Mouse (Mus musculus) monocyte, adult 59 days (primary cell): ENCODE measurements around the gene Fpr-rs3. TPM values are rescaled to one million over a fixed set of nuclear protein-coding genes. Genes with fewer than 3 reads are reported as not detected.

Source experiments
- total RNA-seq, 2 experiments: library from RNA; stranded (reverse); gene quantifications; one replicate each; pipeline ENCODE4 v1.2.4; 2023

Gene Fpr-rs3
- not detected for total RNA-seq

GRCm38 (mm10) chr17:20624777-20625176, at the start of gene Fpr-rs3:
Fpr-rs3 (minus strand) TSS chr17:20624877.

GRCm38 (mm10) chr17:20596323-20596722, 28.4 kb downstream of the Fpr-rs3 start, which contains the start of gene Vmn2r110:
Vmn2r110 (minus strand) TSS chr17:20596423.

Other genes with a start within 250 kb of the Fpr-rs3 start
- gene Vmn1r224, start 210.7 kb downstream of the Fpr-rs3 start, total RNA-seq = not detected
- gene Vmn2r108, start 143.5 kb downstream of the Fpr-rs3 start, total RNA-seq = under 1 TPM; 0.05 to 0.06 TPM
- gene Vmn1r225, start 126.7 kb downstream of the Fpr-rs3 start, total RNA-seq = not detected
- not detected for gene Vmn2r109, start 60.1 kb downstream of the Fpr-rs3 start, total RNA-seq
- not detected for gene Vmn2r110, start 28.5 kb downstream of the Fpr-rs3 start, total RNA-seq
- not detected for gene Vmn1r226, start 58.0 kb upstream of the Fpr-rs3 start, total RNA-seq
- gene Vmn1r227, start 105.0 kb upstream of the Fpr-rs3 start, total RNA-seq = not detected
- gene Vmn1r228, start 161.3 kb upstream of the Fpr-rs3 start, total RNA-seq = not detected
- not detected for gene Vmn1r229, start 186.7 kb upstream of the Fpr-rs3 start, total RNA-seq
- gene Vmn1r230, start 215.6 kb upstream of the Fpr-rs3 start, total RNA-seq = not detected